Mouse (Mus musculus) splenic B cell, adult 2 months (primary cell): ENCODE results near the gene Selenbp1.
"Not testable (repeated sequence)": the region's sequence is repeated elsewhere in the genome, so short reads cannot be mapped to it uniquely, and the experiment has no call there.

Experiments
- DNase-seq: peaks from one replicate; pipeline ENCODE4 v3.0.0-alpha.2; 2011; ENCODE audit warnings: low read depth, low spot score
- H3K27me3 ChIP-seq: 2 replicates; pipeline ENCODE4 v1.6.1; 2012; ENCODE audit warnings: mild to moderate bottlenecking, low read length, moderate library complexity, mixed read lengths; ENCODE audit not compliant: control insufficient read depth, poor library complexity, insufficient read depth, severe bottlenecking
- H3K36me3 ChIP-seq: 2 replicates; pipeline ENCODE4 v1.6.1; 2012; ENCODE audit warnings: mild to moderate bottlenecking, low read length, moderate library complexity, mixed read lengths; ENCODE audit not compliant: control insufficient read depth, poor library complexity, insufficient read depth, severe bottlenecking

Selenbp1 gene

DNA sequence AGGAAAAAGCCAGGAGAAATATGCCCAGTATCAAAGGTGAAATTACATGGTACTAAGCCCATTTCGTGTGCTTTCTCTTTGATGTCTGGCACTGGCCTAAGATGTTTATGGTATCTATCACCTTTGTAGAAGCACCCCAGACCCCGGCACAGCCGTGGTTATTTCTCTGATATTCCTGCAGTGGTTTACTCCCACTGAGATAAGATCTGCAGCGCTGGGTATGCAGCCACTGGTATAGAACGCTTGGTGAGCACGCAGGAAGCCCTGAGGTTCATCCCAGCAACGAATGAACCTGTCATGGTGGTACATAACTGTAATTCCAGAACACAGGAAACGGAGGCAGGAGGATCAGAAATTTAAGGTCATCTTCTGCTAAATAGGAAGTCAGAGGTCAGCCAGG, 8.2 kb upstream of the Selenbp1 start:
- no peaks in the 10 kb centered on the region for H3K36me3 ChIP-seq
- H3K27me3 ChIP-seq, result no peaks in the 10 kb centered on the region
- no peak for DNase-seq

DNA sequence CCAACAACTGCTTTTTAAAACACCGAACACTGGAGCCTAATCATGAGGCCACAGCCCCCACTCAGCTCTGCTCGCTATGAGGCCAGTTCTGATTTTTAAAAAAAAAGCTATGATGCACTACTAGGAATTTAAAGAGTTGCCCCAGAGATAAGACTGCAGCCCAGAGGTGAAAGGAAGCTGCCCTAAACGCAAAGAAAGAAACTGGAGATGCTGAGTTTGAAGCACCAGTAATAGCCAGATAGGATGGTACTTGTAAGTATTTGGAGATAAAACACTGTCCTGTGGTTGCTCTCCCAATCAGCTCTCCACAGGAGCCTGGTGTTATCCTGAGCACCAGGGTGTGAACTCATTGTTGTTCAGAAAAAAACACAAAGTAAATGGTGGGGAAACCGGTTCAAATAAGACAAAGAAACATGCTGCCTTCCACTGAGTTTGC, 6.5 kb upstream of the Selenbp1 start:
- DNase-seq, H3K36me3 ChIP-seq, H3K27me3 ChIP-seq: not testable (repeated sequence)

DNA sequence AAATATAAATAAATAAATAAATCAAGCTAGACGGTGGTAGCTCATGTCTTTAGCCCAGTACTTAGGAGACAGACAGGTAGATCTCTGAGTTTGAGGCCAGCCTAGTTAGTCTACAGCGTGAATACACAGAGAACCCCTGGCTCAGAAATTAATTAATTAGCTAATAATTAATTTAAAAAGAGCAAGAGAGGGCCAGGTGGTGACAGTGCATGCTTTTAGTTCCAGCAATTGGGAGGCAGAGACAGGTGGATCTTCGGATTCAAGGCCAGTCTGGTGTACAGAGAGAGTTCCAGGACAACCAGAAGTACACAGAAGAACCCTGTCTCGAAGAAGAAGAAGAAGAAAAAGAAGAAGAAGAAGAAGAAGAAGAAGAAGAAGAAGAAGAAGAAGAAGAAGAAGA, 3.9 kb upstream of the Selenbp1 start:
- not testable (repeated sequence) for DNase-seq, H3K27me3 ChIP-seq, H3K36me3 ChIP-seq

DNA sequence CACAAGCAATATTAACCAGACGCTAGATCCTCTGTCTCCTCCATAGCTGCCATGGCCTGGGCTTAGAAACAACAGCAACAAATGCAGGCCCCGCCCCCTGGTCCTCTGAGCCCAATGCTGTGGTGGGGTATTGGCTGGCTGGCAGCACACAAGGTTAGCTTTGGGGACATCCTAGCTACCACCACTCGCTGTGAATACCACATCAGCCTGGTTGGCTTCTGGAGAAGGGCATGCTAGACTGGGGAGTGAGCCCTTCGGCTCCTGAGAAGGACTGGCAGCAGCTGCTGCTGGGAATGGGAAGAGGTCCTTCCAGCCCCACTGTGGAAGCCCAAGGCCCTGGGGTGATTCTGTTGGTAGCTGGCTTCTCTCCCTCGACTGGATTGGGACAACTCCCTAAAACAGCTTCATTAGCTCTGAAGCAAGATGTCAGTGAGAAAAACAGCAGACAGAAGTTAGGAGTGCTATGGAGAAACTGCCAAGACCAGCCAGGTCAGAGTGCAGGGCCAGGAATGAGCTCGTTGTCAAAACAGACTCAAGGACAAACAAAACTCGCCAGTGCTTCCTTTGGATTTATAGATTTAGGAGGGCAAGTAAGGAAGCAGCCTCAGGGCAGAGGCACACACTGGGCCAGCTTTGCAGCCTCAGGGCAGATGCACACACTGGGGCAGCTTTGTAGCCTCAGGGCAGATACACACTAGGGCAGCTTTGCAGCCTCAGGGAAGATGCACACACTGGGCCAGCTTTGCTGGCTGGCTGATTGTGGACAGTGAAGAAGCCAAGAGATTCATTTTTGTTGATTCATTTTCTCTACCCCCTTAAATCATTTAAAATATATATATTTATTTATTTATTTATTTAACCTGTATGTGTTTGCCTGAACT, 2.2 kb upstream of the Selenbp1 start:
- H3K36me3 ChIP-seq, H3K27me3 ChIP-seq, DNase-seq: not testable (repeated sequence)

DNA sequence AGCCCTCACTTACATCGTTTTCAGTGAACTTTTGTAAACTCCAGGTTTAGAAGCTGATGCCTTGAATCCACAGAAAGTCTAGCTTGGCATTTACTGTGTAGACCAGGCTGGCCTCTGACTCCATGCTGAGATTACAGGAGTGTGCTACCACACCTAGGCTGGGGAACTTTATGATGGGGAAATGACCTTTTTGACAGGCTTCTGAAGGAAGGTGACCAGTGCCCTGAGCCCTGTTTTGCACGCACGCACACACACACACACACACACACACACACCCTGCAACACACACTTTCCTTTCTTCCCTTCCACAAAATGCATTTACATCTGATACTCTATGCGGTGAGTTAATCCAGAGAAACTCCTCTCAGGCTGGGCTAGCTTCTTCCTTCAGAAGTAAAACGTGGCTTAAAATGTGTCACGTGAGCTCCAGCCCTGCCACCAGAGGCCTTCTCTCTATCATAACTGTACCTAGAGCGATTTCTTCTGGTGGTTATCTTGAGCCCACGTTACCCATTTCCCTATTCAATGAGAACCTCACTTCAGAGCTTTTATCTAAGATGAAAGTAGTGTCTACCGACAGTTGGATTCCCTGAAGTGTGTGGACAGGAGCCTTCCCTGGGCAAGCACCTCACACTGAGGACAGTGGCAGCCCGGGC, 1.3 kb upstream of the Selenbp1 start:
- not testable (repeated sequence) for H3K36me3 ChIP-seq, DNase-seq, H3K27me3 ChIP-seq

DNA sequence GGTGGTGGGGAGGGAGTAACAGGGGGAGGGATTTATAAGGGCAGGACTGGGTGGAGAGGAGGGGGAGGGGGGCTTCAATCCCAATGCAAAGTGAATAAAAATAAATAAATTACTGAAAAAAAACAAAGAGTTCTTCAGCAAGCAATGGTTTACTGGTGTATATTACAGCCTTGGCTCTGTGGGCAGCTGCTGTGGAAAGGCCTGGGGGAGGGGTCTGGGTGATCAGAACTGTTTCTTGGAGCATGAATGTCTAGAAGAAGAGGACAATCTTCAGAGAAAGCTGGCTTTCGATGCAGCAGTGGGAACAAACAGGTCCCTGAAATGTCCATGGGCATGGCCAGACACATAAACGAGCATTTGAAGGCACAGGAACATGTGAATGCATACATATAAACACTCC, 577 bp upstream of the Selenbp1 start:
- DNase-seq, H3K36me3 ChIP-seq, H3K27me3 ChIP-seq: not testable (repeated sequence)

DNA sequence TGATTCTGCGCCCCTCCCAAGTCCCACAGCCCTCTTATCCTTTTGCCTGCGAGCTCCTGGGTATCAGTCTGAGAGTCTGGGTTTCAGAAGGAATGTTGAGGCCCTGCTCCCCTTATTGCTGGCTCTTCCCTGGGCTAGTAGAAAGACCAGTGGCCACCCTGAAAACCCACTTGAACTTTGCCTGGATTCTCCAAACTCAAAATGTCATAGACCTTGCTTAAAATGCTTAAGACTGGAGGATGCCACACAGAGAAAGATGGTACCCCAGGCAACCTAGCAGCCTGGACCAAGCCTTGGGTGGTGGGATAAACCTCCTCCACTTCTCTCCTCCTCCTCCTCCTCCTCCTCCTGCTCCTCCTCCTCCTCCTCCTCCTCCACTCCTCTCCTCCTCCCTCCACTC, 748 bp downstream of the Selenbp1 start:
- DNase-seq, H3K27me3 ChIP-seq, H3K36me3 ChIP-seq: not testable (repeated sequence)

DNA sequence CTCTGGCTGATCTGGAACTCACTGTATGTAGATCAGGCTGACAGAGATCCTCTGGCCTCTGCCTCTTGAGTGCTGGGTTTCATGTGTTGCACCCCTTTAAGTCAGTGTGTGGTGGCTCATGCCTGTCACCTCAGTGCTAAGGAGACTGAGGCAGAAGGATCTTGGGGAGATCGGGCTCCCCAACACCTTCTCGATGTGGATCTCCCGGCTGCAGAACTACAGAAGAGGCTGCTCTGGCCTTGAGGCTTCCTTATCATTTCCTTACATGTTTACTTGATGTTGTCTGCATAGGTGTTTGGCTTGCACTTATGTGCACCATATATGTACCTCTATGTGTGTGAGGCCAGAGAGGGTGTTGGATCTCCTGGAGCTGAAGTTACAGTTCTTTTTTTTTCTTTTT, 1.7 kb downstream of the Selenbp1 start:
- H3K36me3 ChIP-seq, DNase-seq, H3K27me3 ChIP-seq: not testable (repeated sequence)

DNA sequence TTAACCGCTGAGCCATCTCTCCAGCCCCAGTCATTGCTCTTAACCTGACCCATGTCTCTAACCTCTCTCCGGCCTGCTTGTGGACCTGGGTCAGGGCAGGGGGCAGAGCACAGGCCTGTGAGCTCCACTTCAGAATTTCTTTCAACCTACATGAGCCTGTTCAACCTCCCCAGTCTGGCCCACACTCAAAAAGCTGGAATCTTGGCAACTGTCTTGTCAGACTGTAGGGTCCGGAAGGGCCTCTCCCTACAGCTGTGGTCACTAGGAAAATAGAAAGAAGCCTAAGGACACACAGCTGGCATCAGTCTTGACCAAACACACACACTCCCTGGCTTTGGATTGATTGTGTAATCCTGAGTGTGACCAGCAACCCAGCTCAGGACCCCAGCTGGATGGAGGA, 2.5 kb downstream of the Selenbp1 start:
- not testable (repeated sequence) for DNase-seq, H3K27me3 ChIP-seq, H3K36me3 ChIP-seq

DNA sequence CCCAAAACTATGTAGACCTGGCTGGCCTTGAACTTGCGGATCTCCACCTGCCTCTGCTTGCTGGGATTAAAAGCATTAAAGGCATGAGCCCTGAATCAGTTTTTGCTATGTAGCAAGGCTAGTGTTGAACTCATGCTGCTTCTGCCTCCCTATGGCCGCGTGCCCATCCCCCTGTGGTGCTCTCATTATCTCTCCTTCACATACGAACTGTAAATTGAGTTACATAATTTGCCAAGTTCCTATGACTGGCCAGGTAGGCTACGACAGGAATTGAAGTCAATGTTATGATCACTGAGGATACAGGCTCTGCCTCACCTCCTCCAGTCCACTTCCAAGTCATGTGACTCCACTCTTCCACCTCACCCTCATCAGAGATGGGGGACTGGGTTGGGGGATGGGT, 3.3 kb downstream of the Selenbp1 start:
- DNase-seq, H3K36me3 ChIP-seq, H3K27me3 ChIP-seq: not testable (repeated sequence)

DNA sequence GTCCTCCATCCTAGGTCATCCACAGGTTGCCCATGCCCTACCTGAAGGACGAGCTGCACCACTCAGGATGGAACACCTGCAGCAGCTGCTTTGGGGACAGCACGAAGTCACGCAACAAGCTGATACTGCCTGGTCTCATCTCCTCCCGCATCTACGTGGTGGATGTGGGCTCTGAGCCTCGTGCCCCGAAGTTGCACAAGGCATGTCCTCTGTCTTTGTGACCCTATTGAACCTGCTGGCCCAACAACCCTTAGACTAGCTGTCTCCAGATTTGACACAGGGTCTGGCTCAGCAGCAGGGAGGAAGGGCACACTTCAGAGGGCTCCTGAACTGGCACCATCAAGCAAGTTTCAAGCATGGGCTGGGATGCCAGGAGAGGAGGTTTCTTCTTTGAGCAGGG, 4.3 kb downstream of the Selenbp1 start:
- not testable (repeated sequence) for H3K36me3 ChIP-seq, H3K27me3 ChIP-seq, DNase-seq

DNA sequence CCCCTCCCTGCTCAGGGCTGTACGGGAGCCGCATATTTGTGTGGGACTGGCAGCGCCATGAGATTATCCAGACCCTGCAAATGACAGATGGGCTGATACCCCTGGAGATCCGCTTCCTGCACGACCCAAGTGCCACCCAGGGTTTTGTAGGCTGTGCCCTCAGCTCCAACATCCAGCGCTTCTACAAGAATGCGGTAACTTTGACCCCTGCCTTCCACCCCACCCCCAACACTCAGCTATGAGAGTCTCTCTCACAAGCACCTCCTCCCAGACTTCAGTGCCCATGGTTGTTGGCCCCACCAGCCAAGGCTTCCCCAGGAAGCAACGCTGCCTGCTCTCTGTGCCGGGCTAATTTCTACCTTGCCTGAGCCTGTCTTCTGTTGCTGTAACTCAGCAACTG, 7.2 kb downstream of the Selenbp1 start:
- not testable (repeated sequence) for DNase-seq, H3K27me3 ChIP-seq, H3K36me3 ChIP-seq

DNA sequence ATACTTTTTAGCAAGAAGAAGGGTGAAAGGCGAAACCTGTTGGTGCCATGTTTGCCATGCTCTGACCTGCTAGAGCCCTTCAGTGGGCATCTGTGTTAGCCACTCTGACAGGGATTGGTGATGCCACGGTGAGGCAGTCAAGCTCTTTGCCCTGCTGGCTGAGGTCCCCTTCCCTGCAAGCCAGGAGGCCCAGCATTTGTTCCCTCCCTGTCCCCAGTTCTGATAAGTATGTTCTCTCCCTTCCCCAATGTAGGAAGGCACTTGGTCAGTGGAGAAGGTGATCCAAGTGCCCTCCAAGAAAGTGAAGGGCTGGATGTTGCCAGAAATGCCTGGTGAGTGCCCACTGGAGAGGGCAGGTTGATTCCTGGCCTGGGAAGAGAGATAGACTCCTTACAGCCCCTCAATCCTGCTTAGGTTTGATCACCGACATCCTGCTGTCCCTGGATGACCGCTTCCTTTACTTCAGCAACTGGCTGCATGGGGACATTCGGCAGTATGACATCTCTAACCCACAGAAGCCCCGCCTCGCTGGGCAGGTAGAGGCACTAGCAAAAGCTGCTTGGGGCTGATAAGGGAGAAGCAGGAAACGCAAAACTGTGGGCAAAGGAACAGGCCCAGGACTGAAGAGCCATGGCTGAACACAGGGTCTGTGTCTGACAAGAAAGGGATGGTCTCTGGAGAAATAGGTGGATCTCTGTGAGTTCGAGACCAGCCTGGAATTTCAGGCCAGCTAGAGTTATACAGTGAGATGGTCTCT, 9.5 kb downstream of the Selenbp1 start:
- not testable (repeated sequence) for H3K36me3 ChIP-seq, H3K27me3 ChIP-seq, DNase-seq

DNA sequence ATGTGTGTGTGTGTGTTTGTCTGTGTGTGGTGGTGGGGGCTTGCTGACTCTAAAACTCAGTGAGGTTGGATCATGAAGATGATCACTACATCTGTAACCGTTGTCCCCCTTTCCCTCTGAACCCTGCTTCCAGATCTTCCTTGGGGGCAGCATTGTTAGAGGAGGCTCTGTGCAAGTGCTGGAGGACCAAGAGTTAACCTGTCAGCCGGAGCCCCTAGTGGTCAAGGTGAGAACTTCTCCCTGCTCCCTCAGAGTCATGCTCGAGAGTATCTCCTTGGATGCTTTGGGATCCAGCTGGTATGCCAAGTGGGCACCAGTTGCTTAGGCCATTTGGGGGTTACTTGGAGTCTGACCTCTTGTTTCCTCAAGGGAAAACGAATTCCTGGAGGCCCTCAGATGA, 10.8 kb downstream of the Selenbp1 start:
- not testable (repeated sequence) for DNase-seq, H3K27me3 ChIP-seq, H3K36me3 ChIP-seq

DNA sequence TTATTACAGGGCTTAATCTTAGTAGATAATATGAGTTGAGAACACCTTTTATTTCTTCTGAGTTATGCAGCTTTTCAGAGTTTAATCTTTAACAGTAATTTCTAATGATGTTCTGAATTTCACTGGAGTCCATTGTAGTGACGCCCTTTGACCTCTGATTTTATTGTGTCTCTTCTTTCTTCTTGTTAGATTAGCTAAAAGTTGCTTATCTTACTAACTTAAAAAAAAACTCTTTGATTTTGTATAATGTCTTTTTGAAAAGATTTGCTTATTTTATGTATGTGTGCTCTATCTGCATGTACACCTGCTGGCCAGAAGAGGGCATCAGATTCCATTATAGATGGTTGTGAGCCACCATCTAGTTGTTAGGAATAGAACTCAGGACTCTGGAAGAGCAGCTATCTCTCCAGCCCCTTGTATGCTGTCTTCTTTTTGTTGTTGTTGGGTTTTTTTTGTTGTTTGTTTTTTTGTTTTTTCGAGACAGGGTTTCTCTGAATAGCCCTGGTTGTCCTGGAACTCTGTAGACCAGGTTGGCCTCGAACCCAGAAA, 15.3 kb downstream of the Selenbp1 start:
- H3K36me3 ChIP-seq, result no peaks in the 10 kb centered on the region
- H3K27me3 ChIP-seq, result no peaks in the 10 kb centered on the region
- peak; percentile 74 for DNase-seq
